Mouse (Mus musculus) liver, adult 2 months (tissue): ENCODE data around the gene Coq4. TPM values are rescaled to one million over a fixed set of nuclear protein-coding genes. Genes with fewer than 3 reads are reported as not detected.

ENCODE experiments used
- DNase-seq: peaks from one replicate; pipeline ENCODE4 v3.0.0-alpha.2; 2011; ENCODE audit warnings: low read depth, low spot score; ENCODE audit errors: extremely low read depth
- H3K27ac ChIP-seq: fragments of 200-500 bp; replicated peaks from 2 replicates; pipeline ENCODE4 v1.5.1; 2012; ENCODE audit warnings: low read depth, mild to moderate bottlenecking, control low read depth, inconsistent platforms, low read length; ENCODE audit not compliant: insufficient read depth
- H3K27me3 ChIP-seq: fragments of 200-500 bp; 2 replicates; pipeline ENCODE4 v1.6.1; 2012; ENCODE audit warnings: mild to moderate bottlenecking, moderate library complexity, low read length, inconsistent platforms; ENCODE audit not compliant: control insufficient read depth, insufficient read depth
- H3K36me3 ChIP-seq: fragments of 200-500 bp; 2 replicates; pipeline ENCODE4 v1.6.1; 2012; ENCODE audit warnings: low read length, inconsistent platforms; ENCODE audit not compliant: control insufficient read depth, insufficient read depth
- H3K4me1 ChIP-seq: fragments of 200-500 bp; 2 replicates; pipeline ENCODE4 v1.6.1; 2011; ENCODE audit warnings: low read length; ENCODE audit not compliant: control insufficient read depth, insufficient read depth
- H3K4me3 ChIP-seq: fragments of 200-500 bp; 2 replicates; pipeline ENCODE4 v1.5.1; 2011; ENCODE audit warnings: low read depth, mild to moderate bottlenecking, control low read depth, low read length, moderate library complexity; ENCODE audit not compliant: insufficient read depth
- H3K79me2 ChIP-seq: fragments of 200-500 bp; 2 replicates; pipeline ENCODE4 v1.6.1; 2012; ENCODE audit warnings: inconsistent platforms, mild to moderate bottlenecking, low read length, moderate library complexity; ENCODE audit not compliant: control insufficient read depth, insufficient read depth
- H3K9ac ChIP-seq: fragments of 200-500 bp; 2 replicates; pipeline ENCODE4 v1.6.1; 2012; ENCODE audit warnings: low read depth, mild to moderate bottlenecking, control low read depth, inconsistent platforms, low read length
- CTCF ChIP-seq: fragments of 200-500 bp; IDR thresholded peaks from 2 replicates; pipeline ENCODE4 v1.5.1; 2011; ENCODE audit warnings: low read depth, low read length, control low read depth
- POLR2A ChIP-seq: fragments of 200-500 bp; IDR thresholded peaks from 2 replicates; pipeline ENCODE4 v1.6.1; 2011; ENCODE audit warnings: low read length, control low read depth; ENCODE audit not compliant: insufficient read depth; ENCODE audit errors: extremely low read depth
- WGBS: fragments of 180-500 bp; shearing (Covaris S2); methylation state at CpG from one replicate; pipeline ENCODE4 v1.1.7; 2018; 5-methylcytosine and 5-hydroxymethylcytosine counted together
- polyA plus RNA-seq: library from polyadenylated mRNA; depleted of rRNA; stranded (reverse); fragments of >200 nt; gene quantifications from 2 replicates; pipeline ENCODE4 v1.2.3, GENCODE M21; 2012
- total RNA-seq: library from RNA; depleted of rRNA; stranded (reverse); fragments of >200 nt; gene quantifications from 2 replicates; pipeline ENCODE4 v1.2.3, GENCODE M21; 2014

The Coq4 gene
- total and polyA plus RNA-seq, 2 experiments: 7.8 to 48.2 TPM

DNA sequence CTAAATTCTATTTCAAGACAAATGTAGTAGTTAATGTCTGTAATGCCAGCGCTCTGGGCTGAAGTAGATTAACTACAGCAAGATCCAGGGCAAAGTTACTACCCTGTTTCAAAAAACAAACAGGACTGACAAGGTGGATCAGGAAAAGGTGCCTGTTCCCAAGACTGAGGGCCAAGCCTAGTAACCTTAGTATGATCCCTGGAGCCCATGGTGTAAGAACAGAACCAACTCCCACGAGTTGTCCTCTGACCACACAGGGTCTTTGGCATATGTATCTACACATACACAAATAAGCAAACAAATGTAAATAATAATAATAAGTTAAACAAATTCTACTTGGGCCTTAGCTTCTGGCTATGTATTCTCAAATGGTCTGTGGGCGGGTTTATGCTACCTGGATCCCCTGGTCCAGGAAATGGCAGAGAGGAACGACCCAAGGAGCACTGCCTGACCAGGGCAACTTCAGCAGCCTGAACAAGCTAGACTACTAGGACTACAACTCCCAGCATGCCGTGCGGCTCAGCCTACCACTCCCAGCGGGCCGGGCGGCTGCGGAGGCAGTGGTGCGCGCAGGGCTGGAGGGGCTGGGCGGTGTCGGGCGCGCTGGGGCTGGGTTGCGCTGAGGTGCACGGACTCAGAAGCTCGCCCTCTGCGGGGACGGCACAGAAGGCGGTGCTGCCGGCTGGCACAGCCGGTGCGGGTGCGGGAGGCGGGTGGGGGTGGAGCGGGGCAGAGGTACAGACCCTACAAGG, 15.0 kb downstream of the Coq4 start, which contains the start of gene Slc27a4:
TSS of gene Slc27a4 (plus strand) at position 560 of the 752 bp plus-strand sequence.
- DNase-seq: peak; percentile 87
- Histone ChIP-seq H3K27me3 (no peaks in the 10 kb centered on the region), H3K79me2 (no peaks in the 10 kb centered on the region; the same call in 1 of the 2 replicates), H3K4me1 (peaks cover 8% of the 10 kb centered on the region; the same call in 1 of the 2 replicates), H3K4me3 (peak within 1 kb of the TSS; percentile 86), H3K9ac (peak within 1 kb of the TSS; percentile 91), H3K36me3 (peaks cover 2% of the 10 kb centered on the region; the same call in 1 of the 2 replicates), H3K27ac (no peak within 1 kb of the TSS)
- peak; percentile 71 for TF ChIP-seq POLR2A
- 0 out of 2 replicates have a peak, but pooled peaks have one; percentile 17 for TF ChIP-seq CTCF
- 2% methylated on average over 28 of the region's 28 CpGs for WGBS

- Histone ChIP-seq H3K4me3 (peak overlapping the region; percentile 86), H3K27ac (no peak overlapping the region), H3K9ac (peak overlapping the region; percentile 91), H3K79me2 (no peaks in the 10 kb centered on the region; the same call in 1 of the 2 replicates), H3K27me3 (no peaks in the 10 kb centered on the region), H3K4me1 (peaks cover 8% of the 10 kb centered on the region; the same call in 1 of the 2 replicates), H3K36me3 (peaks cover 2% of the 10 kb centered on the region; the same call in 1 of the 2 replicates)
- WGBS: 1% methylated on average over 39 of the region's 39 CpGs
- DNase-seq: no peak
- TF ChIP-seq POLR2A (no peak), CTCF (no peak)
Measured at GRCm38 (mm10) chr2:29802827-29803201, 15.5 kb downstream of the Coq4 start.

DNA sequence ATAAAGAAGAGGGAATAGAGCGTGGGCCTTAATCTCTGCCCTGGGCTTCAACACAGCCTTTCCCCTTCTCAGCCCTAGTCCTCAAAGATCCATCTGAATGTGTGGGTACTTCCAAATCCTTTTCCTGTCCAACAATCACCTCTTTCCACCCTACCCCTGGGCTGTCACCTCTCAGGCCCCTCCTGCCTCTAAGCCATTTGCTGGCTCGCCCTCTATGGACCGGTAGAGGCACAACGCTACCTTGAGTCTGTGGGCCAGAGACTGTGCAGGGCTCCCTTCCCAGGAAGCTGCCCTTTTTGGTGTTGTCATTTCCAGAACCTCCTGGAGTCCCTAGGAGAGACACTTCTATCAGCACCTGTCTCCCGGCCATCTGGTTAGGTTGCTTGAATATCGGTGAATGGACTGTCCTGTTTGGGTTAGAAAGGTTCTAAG, 16.1 kb downstream of the Coq4 start:
- Histone ChIP-seq H3K27me3 (no peaks in the 10 kb centered on the region), H3K9ac (peak overlapping the region; percentile 91), H3K27ac (no peak overlapping the region), H3K36me3 (peaks cover 2% of the 10 kb centered on the region; the same call in 1 of the 2 replicates), H3K4me3 (no peak overlapping the region), H3K79me2 (no peaks in the 10 kb centered on the region; the same call in 1 of the 2 replicates), H3K4me1 (peaks cover 8% of the 10 kb centered on the region; the same call in 1 of the 2 replicates)
- TF ChIP-seq POLR2A (no peak), CTCF (peak; percentile 53)
- 44% methylated on average over 6 of the region's 6 CpGs for WGBS
- DNase-seq: peak; percentile 12

- H3K4me1 ChIP-seq: no peaks in the 10 kb centered on the region
Measured at GRCm38 (mm10) chr2:29815678-29816371, 28.5 kb downstream of the Coq4 start.

GRCm38 (mm10) chr2:29817426-29818232, 30.3 kb downstream of the Coq4 start:
- H3K27ac ChIP-seq: no peak overlapping the region
- TF ChIP-seq POLR2A (no peak), CTCF (peak; percentile 74)
- no peaks in the 10 kb centered on the region for H3K27me3 ChIP-seq
- no peaks in the 10 kb centered on the region for H3K79me2 ChIP-seq
- WGBS: 40% methylated on average over 8 of the region's 8 CpGs
- no peak overlapping the region for H3K9ac ChIP-seq
- no peak overlapping the region for H3K4me3 ChIP-seq
- H3K4me1 ChIP-seq: no peaks in the 10 kb centered on the region
- peaks cover 4% of the 10 kb centered on the region for H3K36me3 ChIP-seq
- peak; percentile 49 for DNase-seq

More at GRCm38 (mm10) chr2:29815678-29816371, 28.5 kb downstream of the Coq4 start:
- H3K9ac ChIP-seq: no peak overlapping the region
- 89% methylated on average over 11 of the region's 11 CpGs for WGBS
- H3K79me2 ChIP-seq: no peaks in the 10 kb centered on the region
- no peak overlapping the region for H3K27ac ChIP-seq
- DNase-seq: no peak
- no peak overlapping the region for H3K4me3 ChIP-seq
- TF ChIP-seq POLR2A (no peak), CTCF (no peak)
- H3K36me3 ChIP-seq: peaks cover 4% of the 10 kb centered on the region
- no peaks in the 10 kb centered on the region for H3K27me3 ChIP-seq
